In the genomic region with DNA sequence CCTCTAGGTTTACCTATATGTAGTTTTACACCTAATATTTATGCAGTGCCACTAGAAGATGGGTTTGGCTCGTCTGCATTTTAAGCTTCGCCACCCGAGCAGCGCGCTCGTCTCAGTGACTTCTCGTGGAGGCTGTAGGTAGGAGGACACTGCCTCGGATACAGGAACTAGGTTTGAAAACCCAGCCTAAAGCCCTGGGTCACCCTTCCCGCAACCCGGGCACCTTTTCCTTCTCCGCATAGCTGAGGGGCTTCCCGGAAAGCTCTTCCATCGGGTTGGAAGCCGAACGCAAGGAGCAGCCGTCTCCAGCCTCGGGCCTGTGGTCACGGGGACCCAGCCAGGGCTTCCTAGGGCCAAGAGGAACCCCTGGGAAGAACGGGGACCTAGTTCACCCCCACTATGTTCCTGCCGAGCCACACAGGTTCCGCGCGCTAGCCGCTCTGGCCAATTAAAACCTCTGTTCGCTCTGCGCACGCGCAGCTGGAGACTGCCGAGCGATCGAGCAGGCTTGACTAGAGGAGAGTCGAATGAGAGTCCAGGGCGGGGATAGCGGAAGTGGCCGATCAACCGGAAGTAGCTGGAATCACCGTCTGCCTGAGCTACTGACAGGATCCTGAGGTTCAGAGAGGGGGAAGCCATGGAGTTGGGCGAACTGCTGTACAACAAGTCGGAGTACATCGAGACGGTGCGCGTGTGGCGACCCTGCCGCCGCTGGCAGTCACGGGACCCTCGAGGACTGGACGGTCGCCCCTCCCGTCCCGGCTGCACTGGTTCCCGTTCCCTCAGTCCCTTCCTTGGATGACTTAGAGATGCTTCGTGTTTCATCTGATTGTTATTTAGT, we compare ENCODE assay signal across 8 mouse cellular contexts. TPM values are rescaled to one million over a fixed set of nuclear protein-coding genes. Genes with fewer than 3 reads are reported as not detected.
DNase-seq lines count a peak whose midpoint lies in the region; ATAC-seq lines count a peak whose summit lies in the region.

A gene (minus strand): TSS at position 489 of the 841 bp plus-strand sequence.
A gene (plus strand): TSS at position 545 of the 841 bp plus-strand sequence.

- intact Hi-C loops in gastrocnemius, postnatal 14 days (cut with DNase I; ENCODE audit: low total_unique reads), result no loop called here
- intact Hi-C loops in left cerebral cortex, postnatal 10 days (cut with DNase I), result loop anchor here (2.0 kb wide), 1 partner anchor 30 kb away; no protein-coding TSS in a partner anchor

- peak; percentile 97 for ATAC-seq in inflammation-experienced regulatory T-cells, adult 6 months
- ATAC-seq in megakaryocyte-erythroid progenitor cell, adult 5-6 weeks (replicated peaks; ENCODE audit: low FRiP score, low TSS enrichment, poor library complexity, severe bottlenecking), result peak; percentile 95

- peak; percentile 98 to 99 for DNase-seq in adrenal gland, adult (ENCODE audit: inconsistent age in 2 of 2, low spot score in 1 of 2)
- peak; percentile 98 for DNase-seq in embryo, embryonic 10.5 days (ENCODE audit: low spot score)
- DNase-seq in gastrocnemius, postnatal 14 days, result peak; percentile 97
- peak; percentile 97 to 98 for DNase-seq in left cerebral cortex, postnatal 10 days (ENCODE audit: extremely low spot score in 1 of 2, low spot score in 2 of 2)
- DNase-seq in right cerebral cortex, postnatal 25 days, result peak; percentile 99
- peak; percentile 97 to 98 for DNase-seq in urinary bladder, postnatal 4 days (ENCODE audit: low spot score in 2 of 2)

RNA-seq across cellular contexts. Expression of the first gene that starts in this region (rescaled TPM):
- total RNA-seq in gastrocnemius, postnatal 14 days (2021), result under 1 TPM; 0.45 to 0.58 TPM
- polyA plus RNA-seq in inflammation-experienced regulatory T-cells, adult 6 months (2017; shearing (Covaris generic)), result 10 to 100 TPM in 2 of 3 experiments, 1 to 10 TPM in 1; 7.0 to 14.6 (median 11.6) TPM
- total RNA-seq in left cerebral cortex, postnatal 10 days (2021), result 1 to 10 TPM; 1.9 to 3.4 TPM
- total RNA-seq in megakaryocyte-erythroid progenitor cell, adult 5-6 weeks (2014; fragmentation: Nextera tagmentation), result 37.8 and 43.2 TPM in 2 replicates
- 17.7 and 21.8 TPM in 2 replicates for total RNA-seq in megakaryocyte-erythroid progenitor cell, adult 5-6 weeks (2017)

RNA-seq across cellular contexts. Expression of the second gene that starts in this region (rescaled TPM):
- total RNA-seq in gastrocnemius, postnatal 14 days (2021), result 10 to 100 TPM; 25.8 to 26.2 TPM
- 100 to 1,000 TPM; 109 to 137 (median 111) TPM for polyA plus RNA-seq in inflammation-experienced regulatory T-cells, adult 6 months (2017; shearing (Covaris generic))
- 100 to 1,000 TPM; 103 to 107 TPM for total RNA-seq in left cerebral cortex, postnatal 10 days (2021)
- 58.6 and 63.0 TPM in 2 replicates for total RNA-seq in megakaryocyte-erythroid progenitor cell, adult 5-6 weeks (2014; fragmentation: Nextera tagmentation)
- total RNA-seq in megakaryocyte-erythroid progenitor cell, adult 5-6 weeks (2017), result 60.1 and 69.3 TPM in 2 replicates

Comparison
In these comparisons a context has a peak if more than half of its experiments do, and no peak if none do; other contexts are left out.
1. Peak in every context shown above with its lines: DNase-seq and ATAC-seq.
2. RNA of the first gene that starts in this region (total RNA-seq): 17.7 to 43.2 TPM in megakaryocyte-erythroid progenitor cell, adult 5-6 weeks; 1.9 to 3.4 TPM in left cerebral cortex, postnatal 10 days and 0.45 to 0.58 TPM in gastrocnemius, postnatal 14 days; every median in the first group is over 4 times any median in the second.